Mouse (Mus musculus) induced T-regulatory cell, adult 2 months (primary cell): ENCODE measurements at regions not wholly inside any gene's neighbourhood (a gene's known extent, or its start where the extent isn't known, plus 50 kb on each side); places are given as distances from the start of the nearest gene placed in this dataset.

ENCODE experiments used
- DNase-seq: peaks from one replicate; pipeline ENCODE4 v3.0.0-alpha.2; 2012; ENCODE audit warnings: low read depth

DNA sequence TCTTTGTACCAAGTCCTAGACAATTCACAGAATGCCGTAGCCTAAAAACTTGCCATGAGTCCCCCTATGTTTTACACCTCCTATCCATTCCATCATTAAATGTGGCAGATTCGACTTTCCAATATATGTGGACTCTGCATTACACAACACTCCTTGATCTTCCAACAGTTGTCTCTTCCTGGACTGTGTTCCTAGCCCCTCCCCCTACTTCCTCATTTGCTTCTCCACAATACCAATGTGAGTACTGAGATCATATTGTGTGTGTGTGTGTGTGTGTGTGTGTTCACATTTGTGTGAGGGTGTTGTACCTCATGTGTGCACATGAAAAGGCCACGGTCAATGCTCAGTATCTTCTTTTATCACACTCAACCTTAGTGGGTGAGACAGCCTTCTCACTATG lies 144.5 kb upstream of the Klf6 start:
- DNase-seq, result peak; percentile 19

DNA sequence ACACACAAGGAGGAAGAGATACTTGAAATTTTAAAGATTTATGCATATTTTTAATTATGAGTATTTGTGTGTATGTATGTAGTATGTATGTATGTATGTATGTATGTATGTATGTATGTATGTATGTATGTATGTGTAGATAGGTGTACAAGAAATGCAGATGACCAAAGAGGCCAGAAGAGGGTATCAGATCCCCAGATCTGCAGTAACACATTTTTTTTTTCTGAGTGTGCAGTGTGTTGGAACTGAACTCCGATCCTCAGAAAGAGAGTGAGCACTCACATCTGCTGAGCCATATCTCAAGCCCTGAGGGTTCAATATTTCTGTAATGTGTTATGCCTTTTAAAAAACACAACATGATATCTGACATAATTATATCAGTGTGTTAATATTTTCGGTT lies 138.0 kb upstream of the Klf6 start:
- DNase-seq, result peak; percentile 12

DNA sequence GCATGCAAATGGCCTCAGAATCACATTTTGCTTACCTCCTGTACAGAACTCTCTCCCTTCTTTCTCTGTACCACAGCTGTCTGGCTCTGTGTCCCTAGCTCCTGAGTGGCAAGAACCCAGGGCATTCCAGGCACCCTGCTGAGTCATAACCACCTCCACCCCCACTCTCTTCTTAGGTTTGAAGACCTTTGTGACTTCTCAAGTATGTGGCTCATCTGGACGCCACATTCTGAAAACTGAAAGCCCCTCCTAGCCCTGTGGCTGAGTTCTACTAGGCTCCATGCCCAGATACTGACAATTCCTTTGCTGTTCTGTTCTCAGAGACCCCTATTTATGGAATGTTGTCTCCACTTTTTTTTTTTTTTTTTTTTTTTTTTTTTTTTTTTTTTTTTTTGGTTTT lies 136.9 kb upstream of the Klf6 start:
- DNase-seq, result peak; percentile 12

DNA sequence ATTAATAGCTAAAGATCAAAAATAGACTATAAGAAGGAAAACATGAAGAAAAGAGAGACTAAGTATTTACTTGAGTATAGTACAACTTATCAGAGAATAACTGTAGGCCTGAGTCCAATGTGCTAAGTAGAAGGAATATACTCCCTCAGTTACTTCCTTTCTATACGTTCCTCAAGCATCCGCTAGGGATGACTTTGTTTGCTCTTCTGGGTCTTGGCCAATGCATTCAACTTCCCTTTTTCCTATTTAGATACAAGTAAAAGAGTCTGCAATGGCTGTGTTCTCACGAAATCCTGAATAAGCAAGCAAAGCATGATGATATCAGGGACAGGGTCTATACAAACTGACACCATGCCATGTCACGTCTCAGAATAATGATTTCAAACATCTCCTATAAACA lies 135.3 kb upstream of the Klf6 start:
- DNase-seq, result no peak

DNA sequence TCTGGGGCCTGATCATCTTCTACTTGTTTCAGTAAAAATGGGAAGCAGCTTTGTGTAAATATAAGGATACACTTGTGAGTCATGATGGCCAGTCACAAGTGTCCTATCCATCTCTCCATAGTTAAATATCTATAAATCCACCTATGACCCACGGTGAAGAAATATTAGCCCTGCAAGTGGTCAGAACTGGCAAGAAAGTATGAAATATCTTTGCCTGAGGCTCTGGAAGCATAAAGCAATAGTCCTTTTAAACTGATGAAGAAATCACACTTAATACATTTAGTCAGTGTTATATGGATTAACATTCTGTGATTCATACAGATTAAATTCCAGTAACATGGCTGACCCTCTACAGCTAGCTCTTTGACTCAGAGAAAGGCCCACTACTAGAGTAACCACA lies 134.8 kb upstream of the Klf6 start:
- no peak for DNase-seq

DNA sequence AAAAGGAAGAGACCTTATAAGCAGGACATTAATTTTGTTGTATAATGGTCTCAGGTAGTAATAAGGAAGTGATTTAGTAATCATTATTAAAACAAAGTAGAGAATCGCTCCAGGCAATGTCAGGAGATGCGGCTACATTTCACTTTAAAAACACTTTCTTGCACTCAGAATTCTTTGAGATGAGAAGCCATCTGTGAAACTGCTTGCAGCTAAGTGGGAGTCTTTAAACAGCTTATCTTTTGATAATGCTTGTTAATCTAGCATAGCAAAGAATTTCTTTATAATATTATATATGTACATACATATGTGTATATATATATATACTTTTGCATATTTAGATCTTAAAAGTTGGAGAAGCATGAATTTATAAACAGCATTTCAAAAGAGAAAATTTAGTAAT lies 133.1 kb upstream of the Klf6 start:
- DNase-seq, result no peak

DNA sequence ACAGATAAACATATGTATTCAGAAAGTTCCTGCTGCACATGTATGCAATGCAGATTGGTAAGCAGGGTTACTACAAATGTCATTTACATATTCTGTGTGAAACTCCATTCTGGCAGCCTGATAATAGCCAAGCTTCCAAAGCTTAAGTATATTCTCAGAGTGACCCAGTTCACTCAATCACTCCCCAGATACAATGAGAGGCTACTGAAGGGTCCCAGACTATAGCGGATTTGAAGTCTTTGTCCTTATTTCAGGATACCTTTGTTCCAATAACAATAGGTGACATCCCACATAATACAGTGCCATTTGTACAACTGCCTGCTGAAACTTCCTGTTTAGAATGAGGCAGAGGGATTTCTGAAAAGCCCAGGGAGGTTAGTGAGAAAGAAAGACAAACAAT lies 132.5 kb upstream of the Klf6 start:
- DNase-seq, result no peak

DNA sequence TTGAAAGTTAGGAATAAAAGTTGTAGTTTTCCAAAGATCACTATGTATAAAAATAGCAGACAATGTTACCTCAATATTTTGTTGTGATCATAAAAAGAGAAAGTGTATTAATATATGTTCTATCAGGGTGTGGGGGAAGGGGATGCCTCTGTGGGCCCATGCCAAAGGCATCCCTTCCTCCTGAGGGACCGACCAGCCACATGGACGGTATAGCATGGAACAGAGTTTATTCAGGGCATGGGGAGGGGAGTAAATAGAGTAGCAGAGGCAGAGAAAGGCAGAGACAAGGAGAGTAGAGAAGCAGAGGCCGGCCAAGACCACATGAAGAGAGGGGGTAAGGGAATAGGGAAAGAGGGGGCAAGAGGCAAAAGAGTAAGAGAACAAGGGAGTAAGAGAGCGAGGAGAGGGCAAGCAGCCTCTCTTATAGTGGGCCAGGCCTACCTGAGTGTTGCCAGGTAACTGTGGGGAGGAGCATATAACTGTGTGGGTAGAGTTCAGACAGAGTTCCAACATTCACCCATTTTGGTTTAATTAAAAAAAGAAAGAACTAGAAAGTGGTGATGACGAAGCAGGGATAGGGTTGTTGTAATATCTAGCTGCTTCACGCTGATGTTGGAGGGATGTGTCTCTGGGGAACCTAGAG lies 131.7 kb upstream of the Klf6 start:
- no peak for DNase-seq

DNA sequence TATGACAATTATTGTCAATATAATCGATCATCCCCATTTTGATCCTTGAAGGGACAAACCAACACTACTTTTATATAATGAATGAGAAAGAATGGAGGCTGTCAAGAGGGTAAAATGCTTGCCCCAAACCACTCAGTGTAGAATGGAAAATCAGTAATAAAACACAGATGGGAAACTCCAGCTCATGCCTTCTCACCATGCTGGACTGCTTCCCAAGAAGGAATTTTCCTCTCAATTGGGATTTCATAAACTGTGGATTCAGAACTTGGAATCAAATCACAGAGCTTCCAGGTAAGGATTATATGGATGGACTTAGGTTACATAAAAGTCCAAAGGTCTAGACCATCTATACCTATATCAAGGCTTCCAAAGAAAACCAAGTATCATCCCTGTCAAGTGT lies 129.1 kb upstream of the Klf6 start:
- DNase-seq, result no peak

DNA sequence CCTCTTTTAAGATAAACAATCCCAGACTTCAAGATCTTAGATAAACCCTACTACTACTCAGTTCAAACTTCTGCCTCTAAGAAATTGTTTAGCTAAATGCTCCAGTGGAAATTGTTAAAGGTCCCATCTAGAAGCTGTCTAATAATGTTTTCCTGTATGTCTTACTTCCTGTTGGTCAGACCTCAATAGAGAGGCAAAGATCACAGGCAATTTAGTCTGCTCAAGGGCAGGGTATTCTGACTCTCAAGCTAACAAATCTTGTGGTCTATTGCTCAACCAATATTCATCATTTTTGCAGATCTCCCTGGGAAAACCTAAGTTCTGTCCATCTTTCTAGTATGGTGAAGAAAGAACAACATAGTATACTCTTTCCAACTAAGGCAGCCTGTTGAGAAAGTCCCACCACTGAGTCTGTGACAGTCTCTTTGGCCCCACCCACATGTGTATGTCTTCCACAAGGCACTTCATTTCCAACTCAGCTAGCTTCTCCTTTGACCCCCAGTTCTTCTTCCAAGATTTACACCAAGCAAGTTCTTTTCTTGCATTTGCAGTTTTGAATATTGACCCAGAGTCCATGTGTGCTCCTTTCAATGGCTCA lies 126.2 kb upstream of the Klf6 start:
- no peak for DNase-seq

DNA sequence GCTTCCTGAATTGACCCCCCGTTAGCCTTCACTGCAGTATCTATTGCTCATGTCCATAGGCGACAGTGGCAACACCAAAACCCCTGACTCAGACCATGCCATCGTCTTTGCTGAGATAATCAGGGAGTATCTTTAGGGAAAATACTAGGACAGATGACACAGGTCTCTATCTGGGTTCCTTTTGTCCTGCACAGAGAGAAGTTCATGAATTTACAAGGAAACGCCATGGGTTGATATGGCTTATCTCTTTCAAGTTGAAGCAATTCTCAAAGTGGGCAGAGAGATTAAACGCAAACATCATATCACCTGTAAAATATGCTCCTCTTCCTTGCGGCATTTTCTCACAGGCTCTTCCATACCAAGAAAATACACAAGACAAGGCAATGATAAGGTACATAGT lies 124.8 kb upstream of the Klf6 start:
- DNase-seq, result no peak

DNA sequence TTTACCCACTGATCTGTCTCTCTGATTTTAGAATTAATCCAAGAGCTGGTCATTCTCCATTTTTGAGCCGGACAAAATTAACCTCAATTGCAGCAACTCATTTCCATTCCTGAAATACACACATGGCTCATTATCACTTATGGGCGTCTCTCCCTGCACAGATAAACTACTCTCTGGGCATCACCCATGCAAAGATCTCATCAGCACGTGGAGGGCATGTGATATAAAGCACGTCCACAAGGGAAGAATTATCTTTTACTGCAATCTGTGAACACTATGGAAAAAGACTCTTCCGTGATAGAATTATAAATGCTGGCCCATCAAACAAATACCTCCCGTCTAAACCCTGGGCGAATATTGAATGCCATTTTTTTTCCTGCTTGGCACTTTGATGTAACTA lies 124.1 kb upstream of the Klf6 start:
- DNase-seq, result no peak

DNA sequence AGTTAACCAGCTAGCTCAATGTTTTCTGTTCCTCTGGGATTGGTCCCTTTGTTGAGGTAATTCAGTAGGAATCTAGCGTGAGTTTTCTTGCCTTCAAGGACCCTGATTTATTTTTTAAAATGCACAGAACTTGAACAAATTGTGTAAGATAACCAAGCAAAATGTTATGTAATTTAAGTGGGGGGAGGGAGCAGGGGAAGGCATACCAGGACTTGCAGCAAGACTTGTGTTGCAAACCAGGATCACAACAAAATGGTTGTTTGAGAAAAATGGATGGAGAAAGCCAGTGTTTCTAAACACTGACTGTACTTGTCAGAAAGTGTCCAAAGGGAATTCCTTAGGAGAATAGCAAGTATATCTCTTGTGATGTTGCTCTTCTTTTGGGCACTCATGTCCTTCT lies 120.5 kb upstream of the Klf6 start:
- DNase-seq, result no peak

DNA sequence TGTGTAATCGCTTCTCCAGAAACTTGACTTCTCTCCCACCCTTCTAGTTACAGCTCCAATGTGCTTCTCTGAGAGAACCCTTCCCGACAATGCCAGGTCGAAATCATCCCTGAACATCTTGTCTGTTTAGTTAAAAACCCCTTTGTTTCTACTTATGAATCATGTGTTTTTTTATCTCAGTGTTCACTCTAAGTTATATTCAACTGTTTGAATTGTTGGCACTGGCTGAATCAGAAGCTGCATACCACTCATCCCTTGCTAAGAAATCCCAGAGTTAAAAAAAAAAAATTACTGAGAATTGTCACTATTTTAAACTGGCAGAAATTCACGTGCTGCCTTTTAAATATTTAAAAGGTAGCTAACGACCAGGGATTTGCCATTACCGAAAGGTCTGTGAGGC lies 116.3 kb upstream of the Klf6 start:
- DNase-seq, result no peak

DNA sequence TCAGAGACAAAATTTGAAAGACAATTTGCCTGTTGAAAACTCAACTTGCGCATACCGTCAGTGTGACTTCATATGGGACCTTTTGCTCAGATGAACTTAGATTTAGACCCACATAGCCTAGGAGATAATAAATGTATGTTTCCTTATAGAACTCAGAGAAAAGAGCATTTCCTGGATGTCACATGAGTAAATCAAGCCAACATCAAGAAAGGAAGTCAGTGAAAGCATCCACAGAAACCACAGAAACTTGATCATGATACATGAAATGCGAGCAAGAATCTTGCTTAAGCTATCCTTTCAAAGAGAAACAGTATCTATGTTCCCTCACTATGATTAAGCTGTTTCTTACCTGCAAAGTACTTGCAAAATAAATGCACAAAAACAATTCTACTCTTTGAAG lies 104.1 kb upstream of the Klf6 start:
- DNase-seq, result peak; percentile 57

DNA sequence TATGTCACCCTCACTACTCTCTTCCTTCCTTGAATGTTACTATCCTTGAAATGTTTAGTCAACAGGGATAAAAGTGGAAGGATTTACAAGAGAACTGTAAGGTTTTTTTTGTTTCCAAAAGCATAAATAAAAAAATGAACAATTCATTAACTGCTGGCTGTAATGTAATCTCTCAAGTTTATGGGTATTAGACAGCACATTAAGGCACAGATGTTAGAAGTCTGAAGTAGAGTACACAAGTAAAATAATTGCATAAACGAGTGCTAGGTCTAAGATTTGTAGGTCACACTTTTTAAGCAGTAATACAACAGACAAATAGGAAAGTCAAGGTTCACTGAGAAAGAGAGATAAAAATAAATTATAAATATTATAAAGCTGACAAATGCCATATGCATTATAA lies 103.3 kb upstream of the Klf6 start:
- no peak for DNase-seq

DNA sequence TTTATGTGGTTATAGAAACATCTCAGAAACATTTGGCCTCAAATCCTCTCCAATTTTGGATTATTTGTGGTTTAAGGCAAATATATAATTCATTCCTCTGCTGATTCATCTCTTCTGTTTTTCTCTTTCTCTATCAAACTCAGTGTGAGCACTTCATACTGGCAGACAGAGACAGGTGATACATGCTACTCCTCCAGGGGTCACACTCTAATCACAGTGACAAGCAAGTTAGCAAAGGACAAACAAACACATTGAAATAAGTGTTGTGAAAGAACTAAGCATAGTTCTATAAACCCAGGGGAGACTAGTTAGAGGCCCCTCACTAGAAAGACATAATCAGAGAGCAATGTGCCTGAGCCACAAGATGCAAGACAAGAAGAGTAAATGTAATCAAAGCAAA lies 101.3 kb upstream of the Klf6 start:
- no peak for DNase-seq

DNA sequence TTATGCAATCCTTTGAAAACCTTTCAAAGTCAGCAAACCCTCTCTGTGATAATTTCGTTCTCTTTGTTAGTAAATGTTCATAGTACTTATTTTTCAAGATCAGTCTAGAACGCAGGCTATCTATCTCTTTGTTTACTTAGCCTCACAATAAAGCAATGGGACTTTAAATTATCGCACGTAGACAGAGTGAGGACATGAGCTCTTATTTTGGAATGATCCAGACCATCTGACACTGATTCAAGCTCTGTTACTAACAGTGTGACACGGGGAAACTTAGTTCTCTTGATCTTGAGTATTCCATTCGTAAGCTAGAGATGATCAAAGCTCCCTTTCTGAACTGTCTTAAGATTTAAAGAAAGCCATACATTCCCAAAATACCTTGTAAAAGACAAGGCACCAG lies 94.9 kb upstream of the Klf6 start:
- DNase-seq, result no peak

DNA sequence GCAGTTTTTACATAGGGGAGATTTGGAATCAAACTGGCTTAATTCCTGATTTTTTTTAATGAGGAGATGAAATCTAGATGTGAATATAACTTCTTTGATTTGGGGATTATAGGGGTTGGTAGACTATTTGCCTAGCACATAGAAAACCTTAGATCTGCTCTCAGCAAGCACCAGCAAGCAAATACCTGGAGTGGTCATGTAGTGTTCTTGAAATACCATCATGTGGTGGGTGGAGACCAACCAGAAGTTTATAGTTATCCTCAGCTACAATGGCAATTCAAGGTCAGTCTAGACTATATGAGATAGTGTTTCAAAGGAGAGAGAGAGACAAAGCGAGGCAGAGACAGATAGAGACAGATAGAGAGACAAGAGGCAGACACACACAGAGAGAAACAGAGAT lies 94.1 kb upstream of the Klf6 start:
- no peak for DNase-seq

DNA sequence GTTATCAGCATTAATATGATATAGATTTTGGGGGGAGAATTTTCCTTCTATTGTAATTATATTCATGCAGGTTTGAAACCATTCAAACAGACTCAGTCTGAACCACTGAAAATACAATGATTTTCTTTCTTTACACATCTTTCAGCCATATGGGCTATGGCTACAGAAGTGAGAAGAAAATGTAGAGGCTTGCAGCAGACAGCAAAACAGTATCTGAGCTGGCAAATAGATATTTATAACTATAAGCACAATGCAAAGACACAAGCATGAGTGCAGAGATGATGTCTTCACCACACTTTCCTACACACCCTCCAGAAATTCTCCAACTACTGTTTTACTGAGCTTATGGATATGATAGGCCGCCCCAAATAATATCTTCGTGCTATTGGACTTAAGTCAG lies 92.6 kb upstream of the Klf6 start:
- DNase-seq, result no peak

DNA sequence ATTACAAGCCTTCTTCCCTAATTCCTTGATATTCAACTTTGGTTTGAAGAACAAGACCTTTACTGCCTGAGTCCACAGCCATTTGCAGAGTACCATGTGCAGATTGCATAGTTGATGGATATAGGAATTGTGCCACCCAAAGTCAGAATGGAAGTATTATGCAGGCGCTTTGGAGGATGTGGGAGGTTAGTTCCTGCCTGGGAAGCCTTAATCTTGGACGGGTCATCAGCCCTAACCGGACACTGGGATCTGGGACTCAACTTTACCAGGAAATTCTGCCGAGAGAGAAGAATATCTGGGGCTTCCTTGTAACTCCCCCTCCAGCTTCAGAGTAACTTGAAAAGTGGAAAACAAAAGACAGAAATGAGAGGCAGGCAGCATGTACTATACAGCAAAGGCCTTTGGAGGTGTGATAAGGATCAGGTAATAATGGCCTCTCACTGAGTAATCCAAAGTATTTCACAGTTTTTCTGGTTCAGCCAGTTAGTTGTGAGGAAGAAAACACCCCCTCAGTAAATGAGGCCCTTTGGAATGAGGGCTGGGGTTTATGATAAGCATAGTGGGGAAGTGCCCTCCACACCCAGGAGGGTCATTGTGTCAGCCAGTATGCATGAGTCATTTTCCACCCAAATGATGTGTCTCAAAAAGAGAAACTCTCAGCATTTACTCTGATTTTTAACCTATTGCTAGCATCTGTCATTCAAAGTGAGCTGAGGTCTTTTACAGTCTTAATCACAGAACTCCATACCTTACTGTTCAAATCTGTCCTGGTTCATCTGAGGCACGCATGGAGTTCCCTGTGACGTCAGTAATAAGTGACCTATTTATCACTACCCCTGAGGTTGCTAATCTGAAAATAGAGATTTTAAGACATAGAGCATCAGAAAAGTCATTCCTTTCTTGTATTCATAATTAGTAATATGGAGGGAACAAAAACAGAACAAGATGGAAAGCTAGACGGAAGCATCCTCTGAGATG lies 91.7 kb upstream of the Klf6 start:
- peak; percentile 56 for DNase-seq

DNA sequence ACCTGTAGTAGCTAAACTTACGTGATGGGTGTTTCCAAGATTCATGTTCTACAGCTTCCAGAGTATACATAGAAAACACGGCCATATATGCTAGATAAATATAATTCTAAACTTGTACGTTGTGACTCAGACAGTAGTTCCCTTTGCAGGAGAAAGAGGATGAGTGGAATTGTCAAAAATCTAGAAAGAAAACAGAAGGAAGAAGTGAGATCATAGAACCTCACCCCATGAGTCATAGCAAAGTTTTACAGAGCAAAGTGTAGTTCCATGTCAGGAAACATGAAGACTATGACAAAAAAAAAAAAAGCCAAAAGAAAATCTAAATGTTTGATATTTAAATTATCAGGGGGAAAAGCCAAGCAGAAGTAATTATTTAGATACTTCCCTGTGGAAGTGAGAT lies 87.5 kb upstream of the Klf6 start:
- DNase-seq, result no peak

DNA sequence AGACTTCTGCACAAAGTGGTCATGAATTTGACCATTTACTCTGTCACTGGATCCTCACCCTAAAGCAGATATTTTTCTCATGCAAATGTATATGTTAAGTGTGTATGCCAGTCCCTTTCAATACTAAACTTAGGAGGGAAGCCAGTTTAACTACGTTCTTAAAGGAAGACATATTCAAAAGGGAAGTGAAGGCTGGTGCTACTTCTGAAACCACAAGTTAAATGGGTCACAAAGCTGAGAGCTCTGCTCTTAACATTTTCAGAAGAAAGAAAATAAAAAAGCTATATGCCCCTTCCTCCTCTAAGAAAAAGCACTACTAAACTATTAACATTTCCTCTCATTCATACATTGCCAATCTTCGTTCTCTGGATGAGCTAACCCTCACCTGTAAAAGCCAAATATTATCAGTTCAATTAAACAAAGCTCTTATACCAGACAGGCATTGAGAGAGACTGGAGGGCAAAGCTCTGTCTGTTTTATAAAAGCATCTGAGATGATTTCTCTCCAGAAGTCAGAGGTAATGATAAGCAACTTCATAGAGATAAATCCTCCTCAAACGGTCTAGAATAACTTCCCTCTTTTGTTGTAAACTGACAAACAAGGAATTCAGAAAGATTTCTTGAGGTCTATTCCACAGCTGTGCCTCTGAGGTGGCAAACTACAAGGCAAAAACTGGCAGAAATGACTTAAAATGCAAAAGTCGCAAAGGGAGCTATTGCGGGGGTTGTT lies 82.7 kb upstream of the Klf6 start:
- DNase-seq, result peak; percentile 77
